Mouse (Mus musculus) hindbrain, embryonic 11.5 days (tissue): Measurements from ENCODE around the gene Cyct. TPM values are rescaled to one million over a fixed set of nuclear protein-coding genes. Genes with fewer than 3 reads are reported as not detected.

Experiments used
- ATAC-seq: fragments of 200-750 bp; cut with Nextera tagmentation; 2 replicates; pipeline ENCODE4 v1.8.0; 2017; ENCODE audit warnings: mild to moderate bottlenecking, moderate TSS enrichment, moderate library complexity; ENCODE audit not compliant: low FRiP score
- DNase-seq: peaks from one replicate; pipeline ENCODE4 v3.0.0-alpha.2; 2015; ENCODE audit warnings: low spot score
- H3K27ac ChIP-seq: fragments of 300-500 bp; sonication (generic); 2 replicates; pipeline ENCODE4 v1.5.1; 2014; ENCODE audit warnings: mild to moderate bottlenecking, low read depth, low read length
- H3K27me3 ChIP-seq: fragments of 300-500 bp; sonication (generic); 2 replicates; pipeline ENCODE4 v1.6.1; 2014; ENCODE audit warnings: mild to moderate bottlenecking, low read length, moderate library complexity, mixed read lengths; ENCODE audit not compliant: control insufficient read depth, insufficient read depth
- H3K36me3 ChIP-seq: fragments of 300-500 bp; sonication (generic); 2 replicates; pipeline ENCODE4 v1.6.1; 2014; ENCODE audit warnings: mild to moderate bottlenecking, low read length, moderate library complexity, mixed read lengths; ENCODE audit not compliant: control insufficient read depth, insufficient read depth
- H3K4me1 ChIP-seq: fragments of 300-500 bp; sonication (generic); replicated peaks from 2 replicates; pipeline ENCODE4 v1.6.1; 2014; ENCODE audit warnings: low read length, mixed read lengths; ENCODE audit not compliant: control insufficient read depth, insufficient read depth
- H3K4me2 ChIP-seq: fragments of 300-500 bp; sonication (generic); replicated peaks from 2 replicates; pipeline ENCODE4 v1.6.1; 2014; ENCODE audit warnings: mild to moderate bottlenecking, low read depth, low read length
- H3K4me3 ChIP-seq: fragments of 300-500 bp; sonication (generic); 2 replicates; pipeline ENCODE4 v1.5.1; 2014; ENCODE audit warnings: low read depth, low read length
- H3K9ac ChIP-seq: fragments of 300-500 bp; sonication (generic); 2 replicates; pipeline ENCODE4 v1.6.1; 2014; ENCODE audit warnings: low read depth, low read length
- H3K9me3 ChIP-seq: fragments of 300-500 bp; sonication (generic); 2 replicates; pipeline ENCODE4 v1.6.1; 2016; ENCODE audit warnings: low read length; ENCODE audit not compliant: control insufficient read depth
- WGBS: fragments of 180-500 bp; shearing (Covaris S2); extraction: QIAGEN DNeasy Blood & Tissue Kit; methylation state at CpG from one replicate; pipeline ENCODE4 v1.1.7; 2014; 5-methylcytosine and 5-hydroxymethylcytosine counted together
- polyA plus RNA-seq: library from polyadenylated mRNA; unstranded; fragments of >200 nt; fragmentation: Nextera tagmentation; extraction: Ambion mirVana; gene quantifications from 2 replicates; pipeline ENCODE4 v1.2.1, GENCODE M21; 2014

The Cyct gene
- polyA plus RNA-seq, 1 experiment from 2014 or later: not detected

DNA sequence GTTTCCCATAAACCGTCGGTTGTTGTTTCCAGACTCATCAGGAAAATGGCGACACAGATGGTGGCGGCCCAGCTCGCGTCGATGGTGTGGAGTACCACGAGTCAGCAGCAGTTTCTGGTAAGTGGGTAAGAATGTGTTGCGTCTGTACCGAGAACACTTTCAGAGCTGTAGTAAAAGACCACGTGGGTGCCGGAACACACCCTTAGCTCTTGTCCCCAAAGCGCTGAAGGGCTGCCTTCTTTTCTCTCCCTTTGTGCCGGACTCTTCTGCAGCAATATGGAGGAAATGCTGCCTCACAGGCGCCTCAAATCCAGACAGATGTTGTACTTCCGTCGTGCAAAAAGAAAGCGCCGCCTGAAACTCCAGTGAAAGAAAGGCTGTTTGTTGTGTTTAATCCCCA, 18.4 kb upstream of the Cyct start:
- Histone ChIP-seq H3K27me3 (no peaks in the 10 kb centered on the region), H3K9me3 (no peaks in the 10 kb centered on the region), H3K4me1 (no peaks in the 10 kb centered on the region), H3K36me3 (peaks cover 7% of the 10 kb centered on the region; the same call in 1 of the 2 replicates), H3K9ac (no peak overlapping the region), H3K4me2 (no peak overlapping the region), H3K4me3 (no peak overlapping the region), H3K27ac (no peak overlapping the region)
- 98% methylated on average over 19 of the region's 19 CpGs for WGBS
- ATAC-seq (no peak), DNase-seq (no peak)

DNA sequence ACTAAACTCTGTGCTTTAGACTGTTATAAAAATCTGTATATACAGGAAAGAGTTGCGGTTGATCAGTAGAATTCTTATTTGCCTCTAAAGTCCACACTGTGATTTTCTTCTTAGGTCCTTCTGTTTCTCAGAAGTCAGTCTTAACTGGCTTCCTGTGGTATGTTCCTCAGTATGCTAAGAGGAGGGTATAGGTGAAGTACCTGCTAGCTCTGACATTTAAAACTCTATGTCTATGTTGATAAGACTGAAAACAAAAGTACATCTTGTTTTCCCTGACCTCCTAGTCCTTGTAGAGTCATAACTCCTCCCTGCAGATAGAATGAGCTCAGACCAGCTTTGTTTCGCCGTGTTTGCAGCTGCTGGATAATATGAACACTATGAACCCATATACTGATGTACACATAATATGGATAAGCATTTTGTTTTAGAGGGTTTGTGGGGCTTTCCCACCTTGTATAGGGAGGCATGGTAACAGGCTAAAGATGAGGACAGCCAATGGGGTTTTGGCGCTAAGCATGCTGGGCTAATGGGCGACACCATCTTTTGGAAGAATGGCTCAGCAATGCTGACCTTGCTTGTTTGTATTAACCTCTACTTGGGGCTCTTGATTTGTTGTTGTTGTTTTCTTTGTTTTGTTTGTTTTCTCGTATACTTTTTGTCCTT, 14.4 kb upstream of the Cyct start:
- H3K9me3 ChIP-seq: no peaks in the 10 kb centered on the region
- H3K4me3 ChIP-seq: no peak overlapping the region
- no peak for DNase-seq
- ATAC-seq: no peak
- no peak overlapping the region for H3K4me2 ChIP-seq
- H3K9ac ChIP-seq: no peak overlapping the region
- WGBS: 93% methylated on average over 6 of the region's 6 CpGs
- H3K27me3 ChIP-seq: no peaks in the 10 kb centered on the region
- H3K36me3 ChIP-seq: peaks cover 7% of the 10 kb centered on the region; the same call in 1 of the 2 replicates
- 0 out of 2 replicates have a peak, but pooled peaks cover 2% of the 10 kb centered on the region for H3K4me1 ChIP-seq
- no peak overlapping the region for H3K27ac ChIP-seq

DNA sequence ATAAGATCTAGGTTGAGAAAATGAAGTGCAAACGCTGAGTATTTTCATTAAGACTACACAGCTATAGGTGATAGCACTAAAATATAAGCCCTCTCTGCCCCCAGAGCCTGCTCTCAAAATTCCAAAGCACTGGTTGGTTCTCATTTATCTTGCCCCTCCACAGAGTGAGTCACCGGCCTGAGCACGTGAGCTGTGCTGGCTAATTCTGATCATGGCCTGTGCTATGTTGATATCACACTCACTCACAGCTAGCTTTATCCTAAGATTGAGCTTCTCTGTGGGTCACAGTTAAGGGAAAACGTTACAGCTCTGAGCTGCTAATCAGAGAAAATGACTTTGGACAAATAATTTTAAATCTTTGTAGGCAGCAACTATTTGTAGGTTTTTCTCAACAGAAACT, 12.0 kb upstream of the Cyct start:
- DNase-seq (no peak), ATAC-seq (no peak)
- no peak overlapping the region for H3K4me3 ChIP-seq
- 92% methylated on average over 4 of the region's 4 CpGs for WGBS
- H3K4me2 ChIP-seq: no peak overlapping the region
- 0 out of 2 replicates have a peak, but pooled peaks cover 2% of the 10 kb centered on the region for H3K4me1 ChIP-seq
- H3K9ac ChIP-seq: no peak overlapping the region
- no peaks in the 10 kb centered on the region for H3K9me3 ChIP-seq
- no peak overlapping the region for H3K27ac ChIP-seq
- H3K27me3 ChIP-seq: no peaks in the 10 kb centered on the region
- H3K36me3 ChIP-seq: peaks cover 3% of the 10 kb centered on the region; the same call in 1 of the 2 replicates

DNA sequence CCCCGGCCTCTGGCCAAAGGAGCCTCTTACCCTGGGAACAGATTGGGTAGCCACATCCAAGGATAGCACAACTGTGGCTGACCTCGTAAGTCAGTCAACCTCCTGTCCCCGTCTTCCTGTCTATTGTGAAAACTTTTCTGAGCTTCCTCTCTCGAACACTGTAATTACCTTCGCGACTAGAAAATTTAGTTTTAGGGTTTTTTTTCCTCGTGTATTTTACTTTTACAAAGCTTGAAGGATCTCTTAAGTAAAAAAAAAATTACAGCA, 10.3 kb upstream of the Cyct start:
- Histone ChIP-seq H3K36me3 (peaks cover 3% of the 10 kb centered on the region; the same call in 1 of the 2 replicates), H3K4me2 (peak overlapping the region; percentile 86), H3K27ac (no peak overlapping the region), H3K9ac (peak overlapping the region; percentile 93), H3K4me1 (0 out of 2 replicates have a peak, but pooled peaks cover 2% of the 10 kb centered on the region), H3K9me3 (no peaks in the 10 kb centered on the region), H3K27me3 (no peaks in the 10 kb centered on the region), H3K4me3 (peak overlapping the region; percentile 95)
- ATAC-seq (no peak), DNase-seq (no peak)
- WGBS: 3% methylated on average over 7 of the region's 7 CpGs

DNA sequence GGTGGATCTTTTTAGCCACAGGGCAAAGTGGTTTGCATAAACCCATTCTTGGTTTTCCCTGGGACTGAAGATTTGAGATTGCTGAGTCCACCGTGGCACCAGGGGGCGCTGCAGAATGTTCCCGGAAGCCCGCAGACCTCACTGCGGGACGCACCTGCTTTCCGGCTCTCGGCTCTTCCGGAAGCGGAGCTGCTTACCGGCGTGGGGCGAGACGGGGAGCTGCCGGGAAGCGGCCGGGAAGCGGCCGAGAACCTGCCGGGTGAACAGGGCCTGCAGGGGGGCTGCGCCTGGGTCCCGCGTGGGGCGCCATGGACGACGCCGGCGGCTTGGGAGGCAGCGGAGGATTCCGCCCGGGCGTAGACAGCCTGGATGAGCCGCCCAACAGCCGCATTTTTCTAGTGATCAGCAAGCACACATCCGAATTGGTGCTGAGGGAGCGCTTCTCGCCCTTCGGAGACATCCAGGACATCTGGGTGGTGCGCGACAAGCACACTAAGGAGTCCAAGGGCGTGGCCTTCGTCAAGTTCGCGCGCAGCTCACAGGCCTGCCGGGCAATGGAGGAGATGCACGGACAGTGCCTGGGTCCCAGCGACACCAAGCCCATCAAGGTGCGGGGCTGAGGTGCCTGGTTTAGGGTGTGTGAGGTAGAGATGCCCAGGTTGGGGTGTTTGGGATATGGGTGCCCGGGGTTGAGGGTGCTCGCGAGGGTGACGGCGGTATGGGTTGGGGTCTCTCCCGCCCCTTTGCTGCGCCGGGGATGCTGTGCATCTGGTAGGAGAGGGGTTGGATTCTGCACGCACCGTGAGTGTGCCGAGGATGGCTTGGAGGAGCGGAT, 9.8 kb upstream of the Cyct start, which contains the start of gene Rbm45:
Rbm45 (plus strand) TSS at position 164 of the 835 bp plus-strand sequence.
- ATAC-seq (peak; percentile 92), DNase-seq (peak; percentile 95)
- Histone ChIP-seq H3K9me3 (no peaks in the 10 kb centered on the region), H3K9ac (peak within 1 kb of the TSS; percentile 93), H3K27ac (peak within 1 kb of the TSS; percentile 68; the same call in 1 of the 2 replicates), H3K4me2 (peak within 1 kb of the TSS; percentile 86), H3K4me3 (peak within 1 kb of the TSS; percentile 95), H3K4me1 (0 out of 2 replicates have a peak, but pooled peaks cover 2% of the 10 kb centered on the region), H3K27me3 (no peaks in the 10 kb centered on the region), H3K36me3 (peaks cover 3% of the 10 kb centered on the region; the same call in 1 of the 2 replicates)
- WGBS: under 1% methylated on average over 52 of the region's 61 CpGs

DNA sequence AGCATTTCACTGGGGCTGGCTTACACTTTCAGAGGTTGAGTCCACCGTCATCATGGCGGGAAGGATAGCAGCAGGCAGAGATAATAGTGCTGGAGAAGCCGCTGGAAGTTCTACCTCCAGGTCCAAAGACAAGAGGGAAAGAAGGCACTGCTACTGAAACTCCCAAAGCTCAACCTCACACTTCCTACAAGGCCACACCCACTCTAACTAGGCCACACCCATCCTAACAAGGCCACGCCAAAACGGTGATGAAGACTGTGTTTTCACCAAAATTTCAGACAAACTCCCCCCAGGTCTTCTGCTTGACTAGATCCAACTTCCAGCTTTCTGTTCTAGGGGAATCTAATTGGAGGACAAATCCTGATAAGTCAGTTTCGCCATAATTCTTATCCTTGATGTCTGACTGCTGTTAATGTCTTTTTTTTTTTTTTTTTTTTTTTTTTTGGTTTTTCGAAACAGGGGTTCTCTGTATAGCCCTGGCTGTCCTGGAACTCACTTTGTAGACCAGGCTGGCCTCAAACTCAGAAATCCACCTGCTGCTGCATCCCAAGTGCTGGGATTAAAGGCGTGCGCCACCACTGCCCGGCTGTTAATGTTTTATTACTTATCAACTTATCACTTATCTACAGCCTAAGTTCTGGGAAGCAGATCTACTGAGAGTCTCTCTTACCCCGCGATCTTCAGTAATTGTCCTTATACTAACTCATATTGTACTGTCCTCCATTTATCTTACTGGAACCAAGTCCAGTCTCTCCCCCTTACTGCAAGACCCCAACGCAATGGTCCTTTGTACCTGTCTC, 8.8 kb upstream of the Cyct start:
- DNase-seq (no peak), ATAC-seq (peak; percentile 24; the same call in 1 of the 2 replicates)
- H3K27me3 ChIP-seq: no peaks in the 10 kb centered on the region
- H3K4me1 ChIP-seq: 0 out of 2 replicates have a peak, but pooled peaks cover 2% of the 10 kb centered on the region
- H3K4me2 ChIP-seq: no peak overlapping the region
- peaks cover 3% of the 10 kb centered on the region; the same call in 1 of the 2 replicates for H3K36me3 ChIP-seq
- no peaks in the 10 kb centered on the region for H3K9me3 ChIP-seq
- whole genome bisulfite sequencing: 78% methylated on average over 13 of the region's 13 CpGs
- H3K9ac ChIP-seq: no peak overlapping the region
- no peak overlapping the region; the same call in 1 of the 2 replicates for H3K4me3 ChIP-seq
- H3K27ac ChIP-seq: no peak overlapping the region

DNA sequence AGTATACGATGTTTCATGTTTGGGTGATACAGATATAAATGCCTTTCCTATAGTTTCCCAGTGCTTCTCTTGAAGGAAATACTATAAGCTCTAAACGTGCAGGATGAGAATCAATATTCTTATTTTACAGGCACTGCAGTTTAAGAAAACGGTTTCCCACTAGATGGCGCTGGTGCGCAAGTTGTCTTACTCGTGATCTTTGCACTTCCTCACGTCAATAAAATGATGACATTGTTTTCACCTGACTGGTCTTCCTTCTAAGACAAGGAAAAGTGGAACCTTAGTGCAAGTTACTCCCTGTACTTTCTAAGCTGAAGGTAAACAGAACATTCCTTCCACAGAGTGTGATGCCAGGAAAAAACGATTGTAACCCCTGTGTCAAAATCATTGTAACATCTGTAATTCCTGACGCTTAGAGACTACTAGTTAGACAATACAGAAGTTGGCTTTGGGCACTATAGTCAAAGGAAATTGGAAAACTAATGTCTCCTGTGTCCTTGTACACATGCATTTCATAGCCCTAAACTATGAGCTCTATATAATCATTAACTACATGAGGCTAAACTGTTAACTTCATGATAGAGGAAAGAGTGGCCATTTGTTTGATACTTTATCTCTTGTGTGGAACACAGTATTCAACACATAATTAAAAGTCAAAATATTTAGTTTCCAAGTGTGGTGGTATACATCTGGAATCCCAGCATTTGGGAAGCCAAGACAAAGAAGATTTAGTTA, 7.1 kb upstream of the Cyct start:
- Histone ChIP-seq H3K4me1 (0 out of 2 replicates have a peak, but pooled peaks cover 2% of the 10 kb centered on the region), H3K9me3 (no peaks in the 10 kb centered on the region), H3K36me3 (no peaks in the 10 kb centered on the region), H3K27me3 (no peaks in the 10 kb centered on the region), H3K4me3 (no peak overlapping the region), H3K4me2 (no peak overlapping the region), H3K27ac (no peak overlapping the region), H3K9ac (no peak overlapping the region)
- WGBS: 21% methylated on average over 9 of the region's 9 CpGs
- DNase-seq (peak; percentile 92), ATAC-seq (no peak)

DNA sequence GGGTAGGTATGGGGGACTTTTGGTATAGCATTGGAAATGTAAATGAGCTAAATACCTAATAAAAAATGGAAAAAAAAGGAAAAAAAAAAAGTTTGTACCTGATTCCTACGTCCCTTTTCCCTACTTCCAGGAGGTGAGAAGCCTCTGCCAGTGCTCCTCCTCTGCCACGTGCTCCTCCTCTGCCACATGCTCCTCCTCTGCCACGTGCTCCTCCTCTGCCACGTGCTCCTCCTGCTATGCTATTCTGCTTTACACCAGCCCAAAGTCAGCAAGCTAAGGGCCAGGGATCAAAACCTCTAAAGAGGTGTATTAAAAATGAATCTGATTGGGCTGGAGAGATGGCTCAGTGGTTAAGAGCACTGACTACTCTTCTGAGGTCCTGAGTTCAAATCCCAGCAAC, 5.6 kb upstream of the Cyct start:
- Histone ChIP-seq H3K36me3 (no peaks in the 10 kb centered on the region), H3K4me1 (0 out of 2 replicates have a peak, but pooled peaks cover under 1% of the 10 kb centered on the region), H3K9ac (no peak overlapping the region), H3K9me3 (no peaks in the 10 kb centered on the region), H3K27me3 (no peaks in the 10 kb centered on the region), H3K4me2 (no peak overlapping the region), H3K27ac (no peak overlapping the region), H3K4me3 (no peak overlapping the region)
- ATAC-seq: no peak
- DNase-seq: no peak
- WGBS: 76% methylated on average over 4 of the region's 4 CpGs
